Mouse (Mus musculus) CD4-positive naive resting alpha-beta T cell, adult 57 days (primary cell): ENCODE data around the gene Ap1g1. TPM values are rescaled to one million over a fixed set of nuclear protein-coding genes. Genes with fewer than 3 reads are reported as not detected.

ENCODE experiments used
- total RNA-seq: library from RNA; stranded (reverse); gene quantifications from one replicate; pipeline ENCODE4 v1.2.4, GENCODE M21; 2023

The Ap1g1 gene
- 79.0 TPM for total RNA-seq

GRCm38 (mm10) chr8:109778280-109778977 lies at the start of gene Ap1g1:
Gene Ap1g1 (plus strand): TSS chr8:109778554.

GRCm38 (mm10) chr8:109737237-109738048 lies 40.9 kb upstream of the Ap1g1 start, which contains the start of gene Atxn1l:
Gene Atxn1l (minus strand): TSS chr8:109737739.

GRCm38 (mm10) chr8:109868003-109868679 lies 89.8 kb downstream of the Ap1g1 start, which contains the start of gene Phlpp2:
Gene Phlpp2 (plus strand): TSS chr8:109868542.

Other genes with a start within 250 kb of the Ap1g1 start
- gene Dhx38, start 212.7 kb upstream of the Ap1g1 start, total RNA-seq = 73.8 TPM
- gene Txnl4b, start 212.7 kb upstream of the Ap1g1 start, total RNA-seq = 5.0 TPM
- 1.0 TPM for gene Hp, start 199.4 kb upstream of the Ap1g1 start, total RNA-seq
- gene Dhodh, start 169.9 kb upstream of the Ap1g1 start, total RNA-seq = 24.7 TPM
- 0.47 TPM for gene Pkd1l3, start 164.0 kb upstream of the Ap1g1 start, total RNA-seq
- gene Ist1, start 85.3 kb upstream of the Ap1g1 start, total RNA-seq = 90.7 TPM
- gene Zfp821, start 73.0 kb upstream of the Ap1g1 start, total RNA-seq = 2.6 TPM
- gene Atxn1l, start 40.8 kb upstream of the Ap1g1 start, total RNA-seq = 26.6 TPM
- gene Phlpp2, start 90.0 kb downstream of the Ap1g1 start, total RNA-seq = 6.5 TPM
- gene Marveld3, start 183.6 kb downstream of the Ap1g1 start, total RNA-seq = not detected
- not detected for gene Tat, start 211.9 kb downstream of the Ap1g1 start, total RNA-seq